Mouse (Mus musculus) intestine, postnatal 0 days (tissue): Measurements from ENCODE around the gene Wwtr1. TPM values are rescaled to one million over a fixed set of nuclear protein-coding genes. Genes with fewer than 3 reads are reported as not detected.

Experiments used
- ATAC-seq: fragments of 200-750 bp; cut with Nextera tagmentation; 2 replicates; pipeline ENCODE4 v1.8.0; 2017; ENCODE audit warnings: mild to moderate bottlenecking, moderate TSS enrichment, moderate library complexity
- H3K27ac ChIP-seq: fragments of 300-500 bp; sonication (generic); 2 replicates; pipeline ENCODE4 v1.5.1; 2014; ENCODE audit warnings: mild to moderate bottlenecking, low read depth, low read length, moderate library complexity
- H3K27me3 ChIP-seq: fragments of 300-500 bp; sonication (generic); replicated peaks from 2 replicates; pipeline ENCODE4 v1.6.1; 2014; ENCODE audit warnings: low read length, mixed read lengths; ENCODE audit not compliant: control insufficient read depth, insufficient read depth
- H3K36me3 ChIP-seq: fragments of 300-500 bp; sonication (generic); 2 replicates; pipeline ENCODE4 v1.6.1; 2014; ENCODE audit warnings: mild to moderate bottlenecking, moderate library complexity; ENCODE audit not compliant: control insufficient read depth, insufficient read depth
- H3K4me1 ChIP-seq: fragments of 300-500 bp; sonication (generic); replicated peaks from 2 replicates; pipeline ENCODE4 v1.6.1; 2014; ENCODE audit warnings: antibody characterized with exemption, low read length, mixed read lengths; ENCODE audit not compliant: control insufficient read depth, insufficient read depth
- H3K4me2 ChIP-seq: fragments of 300-500 bp; sonication (generic); replicated peaks from 2 replicates; pipeline ENCODE4 v1.6.1; 2014; ENCODE audit warnings: low read depth, mild to moderate bottlenecking, moderate library complexity
- H3K4me3 ChIP-seq: fragments of 300-500 bp; sonication (generic); 2 replicates; pipeline ENCODE4 v1.5.1; 2014; ENCODE audit warnings: low read depth, low read length
- H3K9ac ChIP-seq: fragments of 300-500 bp; sonication (generic); 2 replicates; pipeline ENCODE4 v1.6.1; 2014; ENCODE audit warnings: mild to moderate bottlenecking, low read depth, low read length
- H3K9me3 ChIP-seq: fragments of 300-500 bp; sonication (generic); 2 replicates; pipeline ENCODE4 v1.6.1; 2016; ENCODE audit warnings: mixed run types; ENCODE audit not compliant: control insufficient read depth
- CTCF ChIP-seq: sonication (generic); IDR thresholded peaks from 2 replicates; pipeline ENCODE4 v1.5.1; 2016; ENCODE audit warnings: low read depth, mild to moderate bottlenecking, control low read depth, antibody characterized with exemption, moderate library complexity
- WGBS: fragments of 180-500 bp; shearing (Covaris S2); extraction: QIAGEN DNeasy Blood & Tissue Kit; methylation state at CpG from one replicate; pipeline ENCODE4 v1.1.7; 2014; 5-methylcytosine and 5-hydroxymethylcytosine counted together
- polyA plus RNA-seq: library from polyadenylated mRNA; unstranded; fragments of >200 nt; fragmentation: Nextera tagmentation; extraction: Ambion mirVana; gene quantifications from 2 replicates; pipeline ENCODE4 v1.2.1, GENCODE M21; 2015

Wwtr1 gene
- polyA plus RNA-seq, 1 experiment from 2014 or later: 13.6 TPM

GRCm38 (mm10) chr3:57566655-57567054, 9.1 kb downstream of the Wwtr1 start:
- Histone ChIP-seq H3K9me3 (no peaks in the 10 kb centered on the region), H3K27ac (no peak overlapping the region), H3K4me1 (no peaks in the 10 kb centered on the region), H3K4me3 (no peak overlapping the region), H3K9ac (no peak overlapping the region), H3K36me3 (no peaks in the 10 kb centered on the region), H3K4me2 (no peak overlapping the region), H3K27me3 (no peaks in the 10 kb centered on the region)
- 71% methylated on average over 5 of the region's 5 CpGs for WGBS
- no peak for ATAC-seq
- TF ChIP-seq CTCF: no peak

GRCm38 (mm10) chr3:57563627-57564026, 12.1 kb downstream of the Wwtr1 start:
- ATAC-seq: no peak
- WGBS: 80% methylated on average over 5 of the region's 5 CpGs

GRCm38 (mm10) chr3:57562996-57563506, 12.7 kb downstream of the Wwtr1 start:
- Histone ChIP-seq H3K27me3 (no peaks in the 10 kb centered on the region), H3K4me2 (no peak overlapping the region), H3K4me3 (no peak overlapping the region), H3K36me3 (no peaks in the 10 kb centered on the region), H3K4me1 (no peaks in the 10 kb centered on the region), H3K27ac (no peak overlapping the region), H3K9ac (no peak overlapping the region), H3K9me3 (no peaks in the 10 kb centered on the region)
- WGBS: 90% methylated on average over 6 of the region's 6 CpGs
- no peak for ATAC-seq
- no peak for TF ChIP-seq CTCF

More at GRCm38 (mm10) chr3:57563627-57564026, 12.1 kb downstream of the Wwtr1 start:
- Histone ChIP-seq H3K27ac (no peak overlapping the region), H3K4me3 (no peak overlapping the region), H3K9me3 (no peaks in the 10 kb centered on the region), H3K9ac (no peak overlapping the region), H3K27me3 (no peaks in the 10 kb centered on the region), H3K36me3 (no peaks in the 10 kb centered on the region), H3K4me1 (no peaks in the 10 kb centered on the region), H3K4me2 (no peak overlapping the region)
- no peak for TF ChIP-seq CTCF

- Histone ChIP-seq H3K4me2 (no peak overlapping the region), H3K9me3 (no peaks in the 10 kb centered on the region), H3K4me3 (no peak overlapping the region), H3K9ac (no peak overlapping the region), H3K27ac (no peak overlapping the region), H3K27me3 (no peaks in the 10 kb centered on the region), H3K4me1 (no peaks in the 10 kb centered on the region), H3K36me3 (no peaks in the 10 kb centered on the region)
- no peak for ATAC-seq
- 91% methylated on average over 6 of the region's 6 CpGs for WGBS
- no peak for TF ChIP-seq CTCF
Measured at GRCm38 (mm10) chr3:57558761-57559160, 16.9 kb downstream of the Wwtr1 start.

GRCm38 (mm10) chr3:57557408-57557807, 18.3 kb downstream of the Wwtr1 start:
- Histone ChIP-seq H3K27me3 (no peaks in the 10 kb centered on the region), H3K4me2 (no peak overlapping the region), H3K27ac (no peak overlapping the region), H3K4me1 (no peaks in the 10 kb centered on the region), H3K36me3 (no peaks in the 10 kb centered on the region), H3K9ac (no peak overlapping the region), H3K9me3 (no peaks in the 10 kb centered on the region), H3K4me3 (no peak overlapping the region)
- WGBS: 87% methylated on average over 4 of the region's 4 CpGs
- TF ChIP-seq CTCF: no peak
- no peak for ATAC-seq

GRCm38 (mm10) chr3:57555560-57555959, 20.1 kb downstream of the Wwtr1 start:
- no peak overlapping the region for H3K9ac ChIP-seq
- no peak overlapping the region for H3K4me2 ChIP-seq
- no peak for TF ChIP-seq CTCF
- WGBS: 52% methylated on average over 3 of the region's 3 CpGs
- H3K27me3 ChIP-seq: no peaks in the 10 kb centered on the region
- no peak overlapping the region for H3K4me3 ChIP-seq
- no peaks in the 10 kb centered on the region for H3K36me3 ChIP-seq
- ATAC-seq: no peak
- no peak overlapping the region for H3K27ac ChIP-seq
- H3K9me3 ChIP-seq: no peaks in the 10 kb centered on the region
- no peaks in the 10 kb centered on the region for H3K4me1 ChIP-seq

GRCm38 (mm10) chr3:57554890-57555239, 20.8 kb downstream of the Wwtr1 start:
- TF ChIP-seq CTCF: no peak
- no peak overlapping the region for H3K27ac ChIP-seq
- 79% methylated on average over 3 of the region's 3 CpGs for WGBS
- no peaks in the 10 kb centered on the region for H3K36me3 ChIP-seq
- H3K4me2 ChIP-seq: no peak overlapping the region
- H3K4me1 ChIP-seq: no peaks in the 10 kb centered on the region
- no peak for ATAC-seq
- H3K27me3 ChIP-seq: no peaks in the 10 kb centered on the region
- H3K4me3 ChIP-seq: no peak overlapping the region
- no peak overlapping the region for H3K9ac ChIP-seq
- H3K9me3 ChIP-seq: no peaks in the 10 kb centered on the region
